Mouse (Mus musculus) hematopoietic stem cell, adult 5-6 weeks (primary cell): Measurements from ENCODE around the gene Atg9a. TPM values are rescaled to one million over a fixed set of nuclear protein-coding genes. Genes with fewer than 3 reads are reported as not detected.
A peak's percentile ranks its signal among the peaks of the same experiment; 100 is the strongest.
"Not testable (repeated sequence)": the region's sequence is repeated elsewhere in the genome, so short reads cannot be mapped to it uniquely, and the experiment has no call there.

Experiments
- ATAC-seq, 2 experiments: fragments of 125-278 bp in 1 of 2; replicated peaks in 1 of 2; 2 replicates each; pipeline ENCODE4 v1.8.0; 2016 to 2017; ENCODE audit warnings: inconsistent platforms in 2 of 2, mild to moderate bottlenecking in 2 of 2, moderate number of reproducible peaks in 2 of 2, low read depth in 1 of 2, moderate TSS enrichment in 1 of 2; ENCODE audit not compliant: low FRiP score in 2 of 2, poor library complexity in 2 of 2, severe bottlenecking in 2 of 2, insufficient read depth in 1 of 2, low TSS enrichment in 1 of 2
- total RNA-seq: library from RNA; stranded (forward); fragments of 172-1452, 232-1000 nt; gene quantifications from 2 replicates; pipeline ENCODE4 v1.2.3, GENCODE M21; 2017

Gene Atg9a
- total RNA-seq: 7.5 and 11.1 TPM in 2 replicates

DNA sequence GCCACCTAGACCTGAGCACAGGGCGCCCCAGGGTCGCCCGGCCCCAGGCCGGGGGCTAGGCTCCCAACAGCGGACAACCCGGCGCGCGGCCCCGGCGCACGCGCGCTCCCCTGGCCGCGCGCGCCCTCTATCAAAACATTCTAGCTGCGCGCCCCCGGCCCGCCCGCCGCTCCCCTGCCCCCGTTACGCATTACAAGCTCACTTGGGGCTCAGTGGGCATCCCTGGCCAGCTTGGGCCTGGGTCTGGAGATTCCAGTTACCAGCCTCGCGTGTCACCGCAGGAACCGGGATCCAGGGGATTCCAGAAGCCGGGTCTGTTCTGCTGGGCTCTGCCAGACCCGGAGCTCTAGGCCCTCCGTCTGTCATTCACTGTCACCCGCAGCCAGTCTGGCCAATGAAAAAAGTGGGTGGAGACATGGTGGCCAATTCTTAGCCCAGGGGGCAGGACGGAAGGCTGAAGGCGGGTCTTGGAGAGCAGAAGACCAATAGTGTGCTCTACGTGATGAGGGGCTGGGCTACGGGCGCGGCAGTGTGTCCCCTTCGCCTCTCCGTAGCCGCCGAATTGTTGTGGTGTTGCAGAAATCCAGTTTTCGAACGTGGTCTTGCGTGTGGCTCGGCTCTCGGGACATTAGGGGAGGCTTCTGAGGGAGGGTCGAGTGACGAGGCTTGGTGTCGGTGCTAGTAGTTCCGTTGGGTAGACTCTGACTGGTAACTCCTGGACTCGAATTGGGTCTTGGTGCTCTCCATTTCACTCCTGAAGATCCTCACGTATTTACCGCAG, at the start of gene Atg9a, which contains the start of gene Ankzf1:
TSS of gene Atg9a (minus strand) at position 575 of the 781 bp plus-strand sequence.
TSS of gene Ankzf1 (plus strand) at position 530 of the 781 bp plus-strand sequence.
- ATAC-seq: peak; percentile 94 to 97

GRCm38 (mm10) chr1:75239591-75239990, 47.6 kb upstream of the Atg9a start:
- ATAC-seq: no peak

- peak; percentile 66 to 78 for ATAC-seq
These were observed 44.4 kb upstream of the Atg9a start, which contains the start of gene Dnajb2 for GRCm38 (mm10) chr1:75236117-75237050. TSS of gene Dnajb2 (plus strand) at chr1:75236406.

DNA sequence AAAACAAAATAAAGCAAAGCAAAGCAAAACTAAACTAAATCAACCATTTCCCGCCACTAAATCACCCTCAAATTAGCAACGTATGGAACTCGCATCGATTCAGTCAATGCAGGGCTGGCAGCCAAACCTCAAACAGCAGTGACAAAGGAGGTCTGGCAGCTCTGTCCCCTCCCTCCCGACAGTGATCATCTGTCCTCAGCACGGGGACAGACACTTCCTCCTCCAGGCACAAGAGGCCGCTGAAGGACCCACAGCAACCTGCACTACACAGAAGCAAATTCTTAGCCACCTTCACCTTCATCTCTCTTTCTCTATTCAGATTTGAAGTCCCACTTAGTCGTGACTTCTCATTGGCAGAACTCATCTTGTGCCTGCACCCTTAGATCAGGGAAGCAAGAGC, 42.6 kb upstream of the Atg9a start:
- ATAC-seq: peak; percentile 73 to 78

DNA sequence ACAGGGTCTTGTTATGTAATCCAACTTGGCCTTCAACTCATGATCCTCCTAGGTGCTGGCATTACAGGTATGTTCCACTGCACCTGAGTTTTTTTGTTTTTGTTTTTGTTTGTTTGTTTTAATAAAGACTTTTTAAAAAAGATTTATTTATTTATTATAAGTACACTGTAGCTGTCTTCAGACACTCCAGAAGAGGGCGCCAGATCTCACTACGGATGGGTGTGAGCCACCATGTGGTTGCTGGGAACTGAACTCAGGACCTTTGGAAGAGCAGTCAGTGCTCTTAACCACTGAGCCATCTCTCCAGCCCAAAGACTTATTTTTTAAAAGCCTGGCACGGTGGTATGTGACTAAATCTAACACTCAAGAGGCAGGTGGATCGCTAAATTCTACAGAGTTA, 40.5 kb upstream of the Atg9a start:
- ATAC-seq: not testable (repeated sequence)

DNA sequence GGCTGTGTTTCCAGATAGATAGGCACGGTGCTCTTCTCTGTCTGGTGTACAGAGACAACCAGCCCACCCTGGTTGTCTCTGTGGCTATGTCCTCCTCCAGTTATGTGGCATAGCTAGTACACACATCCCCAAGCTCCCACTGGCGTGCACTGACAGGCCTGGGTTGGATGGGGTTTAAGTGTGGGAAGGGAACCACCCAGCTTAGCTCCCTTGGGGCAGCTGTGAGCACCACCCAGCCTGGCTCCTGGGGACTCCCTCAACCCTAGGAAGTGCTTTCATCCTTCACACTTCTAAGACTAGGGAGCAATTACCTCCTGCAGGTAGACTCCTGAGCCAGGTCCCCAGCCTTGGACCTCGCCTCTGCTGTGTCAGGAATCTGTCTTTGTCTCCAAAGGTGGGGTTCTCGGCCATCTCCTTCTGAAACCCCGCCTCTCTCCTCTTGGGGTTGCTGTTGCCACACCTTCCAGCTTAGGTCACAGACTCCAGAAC, 39.7 kb upstream of the Atg9a start, which contains the start of gene A630095N17Rik:
TSS of gene A630095N17Rik (minus strand) at position 439 of the 489 bp plus-strand sequence.
- ATAC-seq: no peak

GRCm38 (mm10) chr1:75231224-75231623, 39.2 kb upstream of the Atg9a start:
- no peak for ATAC-seq

GRCm38 (mm10) chr1:75230335-75230994, 38.5 kb upstream of the Atg9a start:
- no peak for ATAC-seq

DNA sequence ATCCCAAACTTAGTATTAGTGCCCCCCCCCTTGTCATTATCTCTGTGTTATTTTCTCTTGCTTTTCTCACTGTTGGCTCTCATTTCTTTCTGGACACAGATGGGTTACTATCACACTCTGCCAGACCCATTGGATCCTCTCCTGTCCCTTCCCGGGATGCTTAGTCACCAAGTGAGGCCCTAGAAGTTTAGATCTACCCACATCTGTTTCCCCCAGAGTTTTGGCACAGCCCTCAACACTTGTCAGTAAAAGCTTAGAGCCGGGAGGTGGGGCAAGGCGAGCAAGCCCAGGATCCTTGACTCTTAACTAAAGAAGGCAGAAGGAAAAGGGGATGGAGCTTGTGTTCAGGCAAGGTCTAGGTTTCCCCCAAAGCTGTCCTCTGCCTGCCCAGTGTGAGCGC, 37.2 kb upstream of the Atg9a start:
- ATAC-seq: peak; percentile 79 to 82

- ATAC-seq: no peak
These were observed 35.7 kb upstream of the Atg9a start for GRCm38 (mm10) chr1:75227653-75228052.

- no peak for ATAC-seq
These were observed 34.1 kb upstream of the Atg9a start for GRCm38 (mm10) chr1:75226138-75226537.

DNA sequence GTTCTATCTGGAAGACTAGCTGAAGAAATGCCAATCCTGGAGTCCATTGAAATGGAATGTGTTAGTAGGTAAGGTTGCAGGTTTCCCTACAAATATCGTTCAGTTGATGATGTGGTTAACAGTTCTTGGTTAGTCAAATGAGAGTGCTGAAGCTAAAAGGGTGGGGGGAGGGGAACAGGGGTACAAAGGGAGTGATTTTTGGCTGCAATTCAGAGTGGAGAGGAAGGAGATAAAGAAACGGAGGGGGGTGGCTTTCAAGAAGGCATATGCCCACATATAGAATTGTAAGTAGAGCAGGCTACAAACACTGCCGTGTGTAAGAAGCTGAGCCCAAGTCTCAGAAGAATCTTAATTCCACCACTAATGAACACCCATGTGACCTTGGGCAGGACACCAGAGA, 33.5 kb upstream of the Atg9a start:
- no peak for ATAC-seq

DNA sequence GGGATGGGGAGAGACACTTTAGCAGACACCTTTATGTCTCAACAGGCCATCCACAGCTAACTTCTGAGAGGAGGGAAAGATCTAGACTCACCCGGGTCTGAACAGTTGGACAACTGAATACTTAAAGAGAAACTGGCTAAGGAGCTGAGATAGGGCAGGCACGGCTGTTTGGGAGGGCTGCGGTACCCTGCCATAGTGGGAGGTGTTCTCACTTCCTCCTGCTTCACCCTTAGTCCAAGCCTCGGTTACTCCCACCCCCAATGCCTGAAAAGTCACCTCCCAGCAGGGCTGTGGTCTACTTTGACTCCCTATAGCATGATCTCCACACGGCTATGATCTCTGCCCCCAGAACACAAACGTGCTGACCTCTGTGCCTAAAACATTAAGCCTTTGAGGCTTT, 31.5 kb upstream of the Atg9a start:
- peak; percentile 48 to 53; a peak in 3 of 4 replicates for ATAC-seq

DNA sequence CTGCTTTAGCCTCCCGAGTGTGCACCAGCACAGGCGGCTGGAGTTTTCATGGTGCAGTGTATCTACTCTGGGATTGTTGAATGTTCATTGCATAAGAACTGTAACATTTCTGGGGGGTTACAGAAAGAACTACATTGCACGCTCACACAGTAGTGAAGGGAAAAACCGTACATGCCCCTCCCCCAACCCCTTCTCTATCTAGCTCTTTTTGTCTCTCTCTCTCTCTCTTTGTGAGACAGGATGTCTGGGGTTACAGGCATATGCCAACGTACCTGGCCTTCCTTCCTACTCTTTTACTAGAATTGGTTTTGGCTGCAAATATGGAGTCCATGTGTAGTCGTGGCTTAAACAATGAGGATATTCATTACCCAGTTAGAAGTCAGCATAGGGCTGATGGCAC, 30.9 kb upstream of the Atg9a start:
- ATAC-seq: no peak

- ATAC-seq: no peak
These were observed 29.5 kb upstream of the Atg9a start for GRCm38 (mm10) chr1:75221538-75221937.

- ATAC-seq: peak in 1 of 2 experiments; percentile 5; a peak in 1 of 4 replicates
These were observed 27.5 kb upstream of the Atg9a start, which contains the start of gene Tuba4a for GRCm38 (mm10) chr1:75219531-75219930. TSS of gene Tuba4a (minus strand) at chr1:75219865.

DNA sequence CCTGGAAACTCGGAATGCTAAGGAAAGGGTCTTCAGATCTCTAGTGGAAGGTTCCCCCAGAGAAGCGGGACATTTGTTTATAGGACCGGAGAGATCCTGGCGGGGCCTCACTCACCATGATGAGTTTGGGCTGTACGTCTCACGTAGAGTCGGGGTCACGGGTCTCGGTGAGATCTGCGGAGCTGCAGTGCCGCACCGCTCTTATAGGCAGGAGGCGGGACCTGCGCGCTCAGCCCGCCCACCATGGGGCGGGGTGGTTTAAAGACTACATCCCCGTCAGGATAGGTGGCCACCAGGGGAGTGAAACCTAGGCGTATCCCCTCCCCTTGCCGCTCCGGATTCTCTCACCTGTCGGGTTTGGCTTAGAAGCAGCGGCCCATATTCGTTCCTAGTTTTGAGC, 27.1 kb upstream of the Atg9a start:
- ATAC-seq: peak; percentile 84 to 86
